Mouse (Mus musculus): ENCODE measurements around the gene Dst. TPM values are rescaled to one million over a fixed set of nuclear protein-coding genes. Genes with fewer than 3 reads are reported as not detected.

The Dst gene
- total and polyA plus RNA-seq, 3 experiments, result 9.1 to 28.0 (median 20.5) TPM

DNA sequence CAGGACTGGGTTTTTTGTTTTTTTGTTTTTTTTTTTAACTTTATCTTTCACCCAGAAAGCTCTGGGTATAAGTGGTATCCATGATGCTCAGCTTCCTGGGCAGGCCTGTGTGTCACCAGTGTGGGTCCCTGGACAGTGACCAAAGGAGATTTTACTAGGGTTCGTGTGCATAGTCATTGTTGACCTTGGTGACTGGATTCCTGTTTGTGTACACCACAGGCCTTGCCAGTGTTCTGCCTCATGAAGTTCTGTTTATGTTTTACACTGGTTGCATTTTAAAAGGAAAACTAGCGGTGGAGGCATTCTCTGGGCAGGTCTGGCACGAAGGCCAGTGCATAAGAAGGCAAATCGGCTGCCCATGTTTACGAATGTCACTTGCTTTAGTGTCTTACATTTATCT lies 215.3 kb downstream of the Dst start:
- Histone ChIP-seq H3K4me2 (ENCODE audit: insufficient read depth, low read depth, poor library complexity, severe bottlenecking) (no peak overlapping the region), H3K27me3 (replicated peaks) (no peaks in the 10 kb centered on the region), H3K27ac (ENCODE audit: insufficient read depth, low read depth) (no peak overlapping the region), H3K4me1 (ENCODE audit: control insufficient read depth in 1 of 2, insufficient read depth in 2 of 2) (peaks cover 10 to 76% of the 10 kb centered on the region in 2 experiments), H3K79me2 (replicated peaks; ENCODE audit: control insufficient read depth, extremely low read depth, insufficient read depth, poor library complexity, severe bottlenecking) (no peaks in the 10 kb centered on the region), H3K36me3 (replicated peaks in 1 of 2; ENCODE audit: control insufficient read depth in 1 of 2, insufficient read depth in 1 of 2, low read length in 1 of 2) (peaks cover 0 to 31% of the 10 kb centered on the region in 2 experiments), H3K9ac (ENCODE audit: insufficient read depth, low read depth) (no peak overlapping the region), H3K4me3 (replicated peaks in 1 of 3; ENCODE audit: low read depth in 2 of 3, low read length in 2 of 3, poor library complexity in 1 of 3) (no peak overlapping the region), H3K9me3 (replicated peaks; ENCODE audit: low read length) (no peaks in the 10 kb centered on the region)
- dilution Hi-C loops (cut with MboI; ENCODE audit: extremely low pct_ligation_motif_present, extremely low pct_unique_long_range_greater_than_20kb, low sequenced_read_pairs) (no loop called here), in situ Hi-C loops (cut with MboI; ENCODE audit: low pct_ligation_motif_present, low pct_unique_long_range_greater_than_20kb, low sequenced_read_pairs) (no loop called here)
- no peak for DNase-seq (ENCODE audit: extremely low read depth)
- TF ChIP-seq KAT2A (IDR thresholded peaks at IDR 0.05; ENCODE audit: insufficient replicate concordance, low read length) (no peak), MXI1 (IDR thresholded peaks at IDR 0.05; ENCODE audit: low read depth, low read length) (no peak), MAX (IDR thresholded peaks at IDR 0.05; ENCODE audit: low read length) (no peak), EP300 (IDR thresholded peaks at IDR 0.05; ENCODE audit: low read length) (no peak), ZKSCAN1 (IDR thresholded peaks at IDR 0.05; ENCODE audit: borderline replicate concordance, low read depth, low read length) (no peak), JUN (IDR thresholded peaks at IDR 0.05; ENCODE audit: insufficient read depth, low read depth, low read length) (no peak), POLR2AphosphoS2 (IDR thresholded peaks at IDR 0.05; ENCODE audit: low read depth, low read length) (no peak), TCF12 (IDR thresholded peaks at IDR 0.05; ENCODE audit: low read depth, low read length) (no peak), SMC3 (IDR thresholded peaks at IDR 0.05; ENCODE audit: low read depth, low read length) (no peak), MAZ (IDR thresholded peaks at IDR 0.05; ENCODE audit: low read depth, low read length) (no peak)

GRCm38 (mm10) chr1:34124376-34124775 lies 216.4 kb downstream of the Dst start:
- dilution Hi-C loops (cut with MboI; ENCODE audit: extremely low pct_ligation_motif_present, extremely low pct_unique_long_range_greater_than_20kb, low sequenced_read_pairs), result no loop called here
- no peak overlapping the region for H3K4me3 ChIP-seq (replicated peaks in 1 of 3; ENCODE audit: low read depth in 2 of 3, low read length in 2 of 3, poor library complexity in 1 of 3)

More at GRCm38 (mm10) chr1:34124376-34124775, 216.4 kb downstream of the Dst start:
- H3K9ac ChIP-seq (ENCODE audit: insufficient read depth, low read depth), result no peak overlapping the region
- no peak overlapping the region for H3K4me2 ChIP-seq (ENCODE audit: insufficient read depth, low read depth, poor library complexity, severe bottlenecking)
- no peaks in the 10 kb centered on the region for H3K79me2 ChIP-seq (replicated peaks; ENCODE audit: control insufficient read depth, extremely low read depth, insufficient read depth, poor library complexity, severe bottlenecking)
- H3K9me3 ChIP-seq (replicated peaks; ENCODE audit: low read length), result no peaks in the 10 kb centered on the region
- no peak overlapping the region for H3K27ac ChIP-seq (ENCODE audit: insufficient read depth, low read depth)
- peaks cover 0 to 31% of the 10 kb centered on the region in 2 experiments for H3K36me3 ChIP-seq (replicated peaks in 1 of 2; ENCODE audit: control insufficient read depth in 1 of 2, insufficient read depth in 1 of 2, low read length in 1 of 2)
- H3K4me1 ChIP-seq (ENCODE audit: control insufficient read depth in 1 of 2, insufficient read depth in 2 of 2), result peaks cover 10 to 69% of the 10 kb centered on the region in 2 experiments
- H3K27me3 ChIP-seq (replicated peaks), result no peaks in the 10 kb centered on the region
- in situ Hi-C loops (cut with MboI; ENCODE audit: low pct_ligation_motif_present, low pct_unique_long_range_greater_than_20kb, low sequenced_read_pairs), result no loop called here
- no peak for DNase-seq (ENCODE audit: extremely low read depth)
- TF ChIP-seq NELFE (IDR thresholded peaks at IDR 0.05; ENCODE audit: low read depth, low read length) (no peak), EP300 (IDR thresholded peaks at IDR 0.05; ENCODE audit: low read length) (no peak), POLR2AphosphoS2 (IDR thresholded peaks at IDR 0.05; ENCODE audit: low read depth, low read length) (no peak), JUND (conservative IDR thresholded peaks at IDR 0.05; ENCODE audit: low read depth, low read length) (no peak), PAX5 (IDR thresholded peaks at IDR 0.05; ENCODE audit: low read length) (no peak), MYC (IDR thresholded peaks at IDR 0.05; ENCODE audit: low read depth, low read length) (no peak), UBTF (IDR thresholded peaks at IDR 0.05; ENCODE audit: low read depth, low read length) (no peak), TBP (conservative IDR thresholded peaks at IDR 0.05; ENCODE audit: low read depth, low read length) (no peak), RCOR1 (conservative IDR thresholded peaks at IDR 0.05; ENCODE audit: low read depth, low read length) (no peak), MAX (IDR thresholded peaks at IDR 0.05; ENCODE audit: low read length) (no peak), MXI1 (IDR thresholded peaks at IDR 0.05; ENCODE audit: low read depth, low read length) (no peak), CHD2 (IDR thresholded peaks at IDR 0.05; ENCODE audit: low read length) (no peak), CTCF (conservative IDR thresholded peaks at IDR 0.05 in 1 of 2, IDR thresholded peaks at IDR 0.05 in 1 of 2; ENCODE audit: low read depth in 2 of 2, low read length in 2 of 2) (no peak), MEF2A (IDR thresholded peaks at IDR 0.05; ENCODE audit: borderline replicate concordance, low read depth, low read length) (no peak), ZKSCAN1 (IDR thresholded peaks at IDR 0.05; ENCODE audit: borderline replicate concordance, low read depth, low read length) (no peak), USF1 (IDR thresholded peaks at IDR 0.05; ENCODE audit: low read depth, low read length) (no peak), USF2 (conservative IDR thresholded peaks at IDR 0.05; ENCODE audit: low read depth, low read length) (no peak), GABPA (IDR thresholded peaks at IDR 0.05; ENCODE audit: insufficient replicate concordance, low read depth, low read length) (no peak), BHLHE40 (IDR thresholded peaks at IDR 0.05; ENCODE audit: low read depth, low read length) (no peak)
